Mouse (Mus musculus): Measurements from ENCODE around the gene Prss46. TPM values are rescaled to one million over a fixed set of nuclear protein-coding genes. Genes with fewer than 3 reads are reported as not detected.

Prss46 gene
- polyA plus RNA-seq, 1 experiment from 2014 or later: not detected

GRCm38 (mm10) chr9:110888935-110889334 lies 44.6 kb downstream of the Prss46 start:
- no peaks in the 10 kb centered on the region for H3K27me3 ChIP-seq (replicated peaks)

GRCm38 (mm10) chr9:110890026-110890783 lies 45.9 kb downstream of the Prss46 start:
- Histone ChIP-seq H3K4me3 (no peak overlapping the region), H3K9me3 (replicated peaks) (no peaks in the 10 kb centered on the region), H3K27me3 (replicated peaks) (no peaks in the 10 kb centered on the region), H3K4me1 (peaks cover 24% of the 10 kb centered on the region), H3K4me2 (peak overlapping the region; percentile 49), H3K9ac (no peak overlapping the region), H3K27ac (0 out of 2 replicates have a peak overlapping the region, but pooled peaks have one; percentile 26), H3K36me3 (peaks cover 3% of the 10 kb centered on the region; the same call in 1 of the 2 replicates)
- peak; percentile 45 for ATAC-seq
- WGBS (ENCODE audit: insufficient replicate concordance): 12% methylated on average over 21 of the region's 21 CpGs

More at GRCm38 (mm10) chr9:110888935-110889334, 44.6 kb downstream of the Prss46 start:
- no peaks in the 10 kb centered on the region for H3K9me3 ChIP-seq (replicated peaks)
- H3K4me1 ChIP-seq: peaks cover 24% of the 10 kb centered on the region
- H3K9ac ChIP-seq: no peak overlapping the region
- no peak overlapping the region for H3K4me3 ChIP-seq
- H3K4me2 ChIP-seq: no peak overlapping the region
- no peak for ATAC-seq
- H3K27ac ChIP-seq: no peak overlapping the region
- WGBS (ENCODE audit: insufficient replicate concordance): 81% methylated on average over 14 of the region's 14 CpGs
- 0 out of 2 replicates have a peak, but pooled peaks cover 3% of the 10 kb centered on the region for H3K36me3 ChIP-seq

GRCm38 (mm10) chr9:110891077-110891828 lies 46.9 kb downstream of the Prss46 start:
- 44% methylated on average over 12 of the region's 12 CpGs for WGBS (ENCODE audit: insufficient replicate concordance)
- Histone ChIP-seq H3K27me3 (replicated peaks) (0 out of 2 replicates have a peak, but pooled peaks cover under 1% of the 10 kb centered on the region), H3K4me1 (peaks cover 28% of the 10 kb centered on the region), H3K27ac (no peak overlapping the region), H3K9me3 (replicated peaks) (no peaks in the 10 kb centered on the region), H3K4me3 (no peak overlapping the region), H3K36me3 (peaks cover 3% of the 10 kb centered on the region; the same call in 1 of the 2 replicates), H3K9ac (no peak overlapping the region), H3K4me2 (no peak overlapping the region)
- no peak for ATAC-seq

- WGBS (ENCODE audit: insufficient replicate concordance): 65% methylated on average over 3 of the region's 3 CpGs
- Histone ChIP-seq H3K4me1 (peaks cover 33% of the 10 kb centered on the region), H3K27ac (no peak overlapping the region), H3K4me3 (no peak overlapping the region), H3K4me2 (no peak overlapping the region), H3K27me3 (replicated peaks) (0 out of 2 replicates have a peak, but pooled peaks cover 5% of the 10 kb centered on the region), H3K36me3 (peaks cover 3% of the 10 kb centered on the region; the same call in 1 of the 2 replicates), H3K9me3 (replicated peaks) (no peaks in the 10 kb centered on the region), H3K9ac (no peak overlapping the region)
- no peak for ATAC-seq
Observed at GRCm38 (mm10) chr9:110892552-110892951, 48.2 kb downstream of the Prss46 start.

- H3K27me3 ChIP-seq (replicated peaks): 0 out of 2 replicates have a peak, but pooled peaks cover 5% of the 10 kb centered on the region
Observed at GRCm38 (mm10) chr9:110893429-110893828, 49.1 kb downstream of the Prss46 start.

GRCm38 (mm10) chr9:110895507-110895906 lies 51.2 kb downstream of the Prss46 start:
- Histone ChIP-seq H3K4me1 (peaks cover 18% of the 10 kb centered on the region; the same call in 1 of the 2 replicates), H3K9me3 (replicated peaks) (no peaks in the 10 kb centered on the region), H3K9ac (no peak overlapping the region), H3K4me2 (no peak overlapping the region), H3K27me3 (replicated peaks) (0 out of 2 replicates have a peak, but pooled peaks cover 5% of the 10 kb centered on the region), H3K27ac (no peak overlapping the region), H3K4me3 (no peak overlapping the region), H3K36me3 (peaks cover 3% of the 10 kb centered on the region; the same call in 1 of the 2 replicates)
- ATAC-seq: no peak
- 40% methylated on average over 5 of the region's 5 CpGs for WGBS (ENCODE audit: insufficient replicate concordance)

More at GRCm38 (mm10) chr9:110893429-110893828, 49.1 kb downstream of the Prss46 start:
- H3K4me1 ChIP-seq: peaks cover 33% of the 10 kb centered on the region
- H3K36me3 ChIP-seq: peaks cover 3% of the 10 kb centered on the region; the same call in 1 of the 2 replicates
- H3K9ac ChIP-seq: no peak overlapping the region
- H3K27ac ChIP-seq: no peak overlapping the region
- H3K4me2 ChIP-seq: no peak overlapping the region
- H3K9me3 ChIP-seq (replicated peaks): no peaks in the 10 kb centered on the region
- 38% methylated on average over 10 of the region's 10 CpGs for WGBS (ENCODE audit: insufficient replicate concordance)
- ATAC-seq: no peak
- H3K4me3 ChIP-seq: no peak overlapping the region

- no peak overlapping the region for H3K27ac ChIP-seq
- H3K27me3 ChIP-seq (replicated peaks): 0 out of 2 replicates have a peak, but pooled peaks cover 5% of the 10 kb centered on the region
- H3K4me3 ChIP-seq: no peak overlapping the region
- peaks cover 3% of the 10 kb centered on the region; the same call in 1 of the 2 replicates for H3K36me3 ChIP-seq
- H3K4me2 ChIP-seq: peak overlapping the region; percentile 23; the same call in 1 of the 2 replicates
- ATAC-seq: no peak
- 34% methylated on average over 7 of the region's 7 CpGs for WGBS (ENCODE audit: insufficient replicate concordance)
- H3K9me3 ChIP-seq (replicated peaks): no peaks in the 10 kb centered on the region
- peaks cover 14% of the 10 kb centered on the region; the same call in 1 of the 2 replicates for H3K4me1 ChIP-seq
- no peak overlapping the region for H3K9ac ChIP-seq
Observed at GRCm38 (mm10) chr9:110895994-110896393, 51.7 kb downstream of the Prss46 start.

- WGBS (ENCODE audit: insufficient replicate concordance): 2% methylated on average over 6 of the region's 6 CpGs
- H3K9ac ChIP-seq: no peak overlapping the region
- peaks cover 14% of the 10 kb centered on the region; the same call in 1 of the 2 replicates for H3K4me1 ChIP-seq
- no peaks in the 10 kb centered on the region for H3K9me3 ChIP-seq (replicated peaks)
- H3K27me3 ChIP-seq (replicated peaks): 0 out of 2 replicates have a peak, but pooled peaks cover 5% of the 10 kb centered on the region
- 0 out of 2 replicates have a peak, but pooled peaks have one; percentile 41 for ATAC-seq
- H3K27ac ChIP-seq: no peak overlapping the region
- no peak overlapping the region for H3K4me3 ChIP-seq
- H3K36me3 ChIP-seq: peaks cover 3% of the 10 kb centered on the region; the same call in 1 of the 2 replicates
- peak overlapping the region; percentile 23; the same call in 1 of the 2 replicates for H3K4me2 ChIP-seq
Observed at GRCm38 (mm10) chr9:110896595-110896994, 52.3 kb downstream of the Prss46 start.

- no peaks in the 10 kb centered on the region for H3K9me3 ChIP-seq (replicated peaks)
- H3K4me1 ChIP-seq: peaks cover 14% of the 10 kb centered on the region; the same call in 1 of the 2 replicates
- no peak overlapping the region for H3K4me3 ChIP-seq
- 60% methylated on average over 10 of the region's 10 CpGs for WGBS (ENCODE audit: insufficient replicate concordance)
- no peak overlapping the region for H3K27ac ChIP-seq
- H3K4me2 ChIP-seq: no peak overlapping the region
- H3K36me3 ChIP-seq: no peaks in the 10 kb centered on the region; the same call in 1 of the 2 replicates
- no peak overlapping the region for H3K9ac ChIP-seq
- ATAC-seq: no peak
- 0 out of 2 replicates have a peak, but pooled peaks cover 5% of the 10 kb centered on the region for H3K27me3 ChIP-seq (replicated peaks)
Observed at GRCm38 (mm10) chr9:110899451-110900008, 55.2 kb downstream of the Prss46 start.

GRCm38 (mm10) chr9:110901204-110901603 lies 56.9 kb downstream of the Prss46 start:
- Histone ChIP-seq H3K9me3 (replicated peaks) (no peaks in the 10 kb centered on the region), H3K27ac (no peak overlapping the region), H3K36me3 (no peaks in the 10 kb centered on the region), H3K9ac (no peak overlapping the region), H3K27me3 (replicated peaks) (0 out of 2 replicates have a peak, but pooled peaks cover 4% of the 10 kb centered on the region), H3K4me3 (no peak overlapping the region), H3K4me1 (peaks cover 9% of the 10 kb centered on the region; the same call in 1 of the 2 replicates), H3K4me2 (no peak overlapping the region)
- WGBS (ENCODE audit: insufficient replicate concordance): 74% methylated on average over 6 of the region's 6 CpGs
- ATAC-seq: no peak

DNA sequence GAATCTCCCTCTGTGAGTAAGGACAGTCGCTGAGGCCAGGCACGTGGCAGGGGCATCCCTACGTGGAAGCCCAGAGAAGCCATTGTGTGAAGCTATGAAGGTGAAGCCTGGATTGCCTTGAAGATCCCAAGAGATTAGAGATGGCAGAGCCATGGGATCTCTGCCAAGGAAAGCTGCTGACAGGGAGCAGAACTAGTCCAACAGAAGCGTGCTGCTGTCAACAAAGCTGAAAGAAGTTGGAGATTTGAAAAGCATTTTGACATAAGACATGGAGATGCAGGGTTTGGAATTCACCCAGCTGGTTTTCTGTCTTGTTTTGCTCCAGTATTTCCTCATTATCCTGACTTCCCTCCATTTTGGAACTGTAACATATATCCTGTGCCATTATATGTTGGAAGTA lies 58.0 kb downstream of the Prss46 start:
- Histone ChIP-seq H3K4me3 (no peak overlapping the region), H3K4me2 (no peak overlapping the region), H3K9me3 (replicated peaks) (no peaks in the 10 kb centered on the region), H3K9ac (no peak overlapping the region), H3K4me1 (0 out of 2 replicates have a peak, but pooled peaks cover 3% of the 10 kb centered on the region), H3K27ac (no peak overlapping the region), H3K36me3 (no peaks in the 10 kb centered on the region), H3K27me3 (replicated peaks) (no peaks in the 10 kb centered on the region)
- no peak for ATAC-seq
- WGBS (ENCODE audit: insufficient replicate concordance): 67% methylated on average over 4 of the region's 4 CpGs

All from liver, embryonic 12.5 days (tissue).